Mouse (Mus musculus): Measurements from ENCODE around the gene Txlnb. TPM values are rescaled to one million over a fixed set of nuclear protein-coding genes. Genes with fewer than 3 reads are reported as not detected.

Txlnb gene
- polyA plus RNA-seq, 1 experiment from 2014 or later: 0.37 TPM

- H3K9me3 ChIP-seq: no peaks in the 10 kb centered on the region
- no peak overlapping the region for H3K4me2 ChIP-seq
- ATAC-seq (ENCODE audit: insufficient read depth, low FRiP score, low read depth): no peak
- H3K27me3 ChIP-seq (replicated peaks): no peaks in the 10 kb centered on the region
- H3K27ac ChIP-seq: no peak overlapping the region
- no peak overlapping the region for H3K9ac ChIP-seq
- no peaks in the 10 kb centered on the region for H3K4me1 ChIP-seq
- no peak overlapping the region for H3K4me3 ChIP-seq (replicated peaks)
- 67% methylated on average over 3 of the region's 3 CpGs for WGBS
- no peaks in the 10 kb centered on the region for H3K36me3 ChIP-seq
Measured at GRCm38 (mm10) chr10:17831041-17831440, 35.0 kb downstream of the Txlnb start.

- no peaks in the 10 kb centered on the region for H3K36me3 ChIP-seq
- H3K27ac ChIP-seq: no peak overlapping the region
- no peak overlapping the region for H3K9ac ChIP-seq
- H3K27me3 ChIP-seq (replicated peaks): no peaks in the 10 kb centered on the region
- no peaks in the 10 kb centered on the region for H3K4me1 ChIP-seq
- 78% methylated on average over 6 of the region's 6 CpGs for WGBS
- no peaks in the 10 kb centered on the region for H3K9me3 ChIP-seq
- no peak for ATAC-seq (ENCODE audit: insufficient read depth, low FRiP score, low read depth)
- no peak overlapping the region for H3K4me3 ChIP-seq (replicated peaks)
- no peak overlapping the region for H3K4me2 ChIP-seq
Measured at GRCm38 (mm10) chr10:17835031-17835430, 39.0 kb downstream of the Txlnb start.

DNA sequence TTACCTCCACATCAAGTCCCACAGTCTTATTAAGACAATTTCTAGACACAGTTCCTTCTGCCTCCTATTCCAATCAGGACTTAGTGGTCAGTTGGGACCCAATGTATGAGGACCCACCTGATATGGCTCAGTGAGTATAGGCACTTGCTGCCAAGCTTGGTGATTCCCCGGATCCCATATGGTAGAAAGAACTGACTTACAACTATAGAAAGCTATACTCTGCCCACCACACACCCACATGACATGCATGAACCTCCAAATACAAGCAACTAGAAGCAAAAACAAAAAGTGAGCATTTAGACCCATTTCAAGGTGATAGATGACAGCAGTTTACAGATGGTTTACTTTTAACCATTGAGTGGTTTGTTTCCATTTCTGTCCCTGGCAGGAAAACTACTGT, 40.2 kb downstream of the Txlnb start:
- Histone ChIP-seq H3K27ac (no peak overlapping the region), H3K4me1 (no peaks in the 10 kb centered on the region), H3K4me2 (no peak overlapping the region), H3K9ac (no peak overlapping the region), H3K9me3 (no peaks in the 10 kb centered on the region), H3K27me3 (replicated peaks) (no peaks in the 10 kb centered on the region), H3K4me3 (replicated peaks) (no peak overlapping the region), H3K36me3 (no peaks in the 10 kb centered on the region)
- ATAC-seq (ENCODE audit: insufficient read depth, low FRiP score, low read depth): no peak
- WGBS: 93% methylated on average over 1 of the region's 1 CpGs

GRCm38 (mm10) chr10:17842030-17842429, 46.0 kb downstream of the Txlnb start:
- Histone ChIP-seq H3K4me1 (no peaks in the 10 kb centered on the region), H3K36me3 (no peaks in the 10 kb centered on the region), H3K27ac (no peak overlapping the region), H3K27me3 (replicated peaks) (no peaks in the 10 kb centered on the region), H3K9me3 (no peaks in the 10 kb centered on the region), H3K4me2 (no peak overlapping the region), H3K4me3 (replicated peaks) (no peak overlapping the region), H3K9ac (no peak overlapping the region)
- 83% methylated on average over 3 of the region's 3 CpGs for WGBS
- ATAC-seq (ENCODE audit: insufficient read depth, low FRiP score, low read depth): no peak

- ATAC-seq (ENCODE audit: insufficient read depth, low FRiP score, low read depth): no peak; the same call in 1 of the 2 replicates
- Histone ChIP-seq H3K4me1 (no peaks in the 10 kb centered on the region), H3K9ac (no peak overlapping the region), H3K4me2 (no peak overlapping the region), H3K27me3 (replicated peaks) (no peaks in the 10 kb centered on the region), H3K27ac (no peak overlapping the region), H3K36me3 (no peaks in the 10 kb centered on the region), H3K9me3 (no peaks in the 10 kb centered on the region), H3K4me3 (replicated peaks) (no peak overlapping the region)
- 36% methylated on average over 4 of the region's 4 CpGs for WGBS
Measured at GRCm38 (mm10) chr10:17844781-17845537, 48.9 kb downstream of the Txlnb start.

- Histone ChIP-seq H3K9ac (no peak overlapping the region), H3K36me3 (no peaks in the 10 kb centered on the region), H3K4me3 (replicated peaks) (no peak overlapping the region), H3K4me2 (no peak overlapping the region), H3K4me1 (no peaks in the 10 kb centered on the region), H3K27ac (no peak overlapping the region), H3K27me3 (replicated peaks) (no peaks in the 10 kb centered on the region), H3K9me3 (no peaks in the 10 kb centered on the region)
- 87% methylated on average over 9 of the region's 9 CpGs for WGBS
- no peak for ATAC-seq (ENCODE audit: insufficient read depth, low FRiP score, low read depth)
Measured at GRCm38 (mm10) chr10:17857647-17858261, 61.7 kb downstream of the Txlnb start.

- WGBS: 59% methylated on average over 6 of the region's 6 CpGs
- Histone ChIP-seq H3K27ac (no peak overlapping the region), H3K9me3 (no peaks in the 10 kb centered on the region), H3K4me2 (no peak overlapping the region), H3K27me3 (replicated peaks) (no peaks in the 10 kb centered on the region), H3K9ac (no peak overlapping the region), H3K4me1 (no peaks in the 10 kb centered on the region), H3K36me3 (no peaks in the 10 kb centered on the region), H3K4me3 (replicated peaks) (no peak overlapping the region)
- no peak for ATAC-seq (ENCODE audit: insufficient read depth, low FRiP score, low read depth)
Measured at GRCm38 (mm10) chr10:17860701-17861480, 64.9 kb downstream of the Txlnb start.

DNA sequence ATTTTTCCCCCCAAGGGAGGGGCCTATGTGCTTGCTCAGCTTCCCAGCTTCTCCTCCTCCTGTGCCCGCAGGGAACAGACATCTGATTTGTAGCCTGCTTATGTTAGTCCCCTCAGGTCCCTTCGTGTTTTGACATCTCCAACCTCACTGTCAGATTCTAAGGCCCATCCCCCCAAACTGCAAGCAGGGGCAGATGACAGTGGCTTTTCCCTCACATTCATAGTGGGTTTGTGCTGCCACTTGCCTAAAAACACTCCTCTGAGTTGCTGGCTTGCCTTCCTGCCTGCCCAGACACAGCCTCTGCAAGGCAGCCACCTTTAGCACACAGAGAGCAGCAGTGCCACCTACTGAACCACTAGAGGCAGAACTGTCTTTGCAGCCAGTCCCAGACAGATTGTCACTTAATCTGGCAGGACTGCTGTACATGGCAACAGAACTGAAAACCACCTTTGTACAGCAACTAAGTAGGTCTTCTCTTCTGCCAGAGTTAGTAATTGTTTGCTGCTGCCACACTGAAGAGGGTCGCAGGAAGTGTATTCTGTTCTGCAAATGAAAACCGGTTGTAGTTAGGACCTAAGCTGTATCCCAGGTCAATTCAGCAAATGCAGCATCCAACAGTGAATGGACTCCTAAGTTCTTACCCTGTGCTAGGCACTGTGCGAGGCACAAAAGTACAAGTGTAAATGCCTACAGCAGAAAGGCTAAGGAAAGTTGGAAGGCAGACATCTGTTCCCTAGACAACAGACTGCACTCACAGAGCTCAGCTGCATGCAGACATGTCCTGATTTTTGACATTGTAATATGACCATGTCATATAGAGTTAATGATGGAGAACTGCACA, 74.0 kb downstream of the Txlnb start:
- Histone ChIP-seq H3K27ac (no peak overlapping the region), H3K9me3 (no peaks in the 10 kb centered on the region), H3K4me1 (no peaks in the 10 kb centered on the region), H3K4me3 (replicated peaks) (no peak overlapping the region), H3K9ac (no peak overlapping the region), H3K4me2 (no peak overlapping the region), H3K36me3 (no peaks in the 10 kb centered on the region), H3K27me3 (replicated peaks) (no peaks in the 10 kb centered on the region)
- 36% methylated on average over 5 of the region's 5 CpGs for WGBS
- ATAC-seq (ENCODE audit: insufficient read depth, low FRiP score, low read depth): peak; percentile 66

DNA sequence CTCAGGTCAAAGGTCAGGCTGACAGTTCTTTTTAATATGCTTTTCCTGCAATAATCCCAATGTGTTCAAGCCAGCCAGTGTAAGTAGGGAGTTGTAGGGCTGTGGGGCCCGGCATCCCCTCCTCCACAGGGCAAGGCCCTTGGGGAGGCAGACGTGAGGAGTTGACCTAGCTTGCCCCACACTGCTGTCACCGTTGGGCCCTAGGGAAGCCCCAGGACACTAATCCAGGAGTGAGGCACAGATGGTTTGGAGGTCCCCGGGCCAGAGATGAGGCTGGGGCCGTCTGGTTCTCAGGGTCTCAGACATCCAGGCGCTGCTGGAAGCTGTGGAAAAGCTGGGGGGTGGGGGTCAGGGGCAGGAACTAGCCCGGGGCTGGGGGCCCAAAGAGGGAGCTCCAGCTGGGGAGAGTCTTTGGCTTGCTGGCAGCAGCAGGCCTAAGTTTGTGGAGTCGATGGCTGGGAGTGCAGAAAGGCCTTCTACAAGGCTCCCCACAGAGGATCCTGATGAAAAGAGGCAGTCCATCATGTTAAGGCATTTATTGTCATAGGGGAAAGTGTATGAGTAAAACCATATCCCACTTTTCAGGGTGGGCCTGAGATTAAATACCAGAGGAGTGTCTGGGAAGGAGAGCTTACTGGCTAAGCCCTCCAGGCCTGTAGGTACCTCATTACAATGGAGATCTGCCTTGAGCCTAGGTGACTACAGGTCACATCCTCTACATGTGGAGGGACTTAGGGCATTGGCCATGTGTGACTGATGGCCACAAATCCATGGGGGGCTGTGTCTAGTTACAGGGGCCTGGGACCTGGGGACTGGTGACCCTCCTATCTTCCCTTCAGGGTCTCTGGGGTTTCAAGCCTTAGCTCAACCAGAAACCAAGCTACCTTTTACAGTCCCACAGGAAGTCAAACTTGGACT, 82.2 kb downstream of the Txlnb start:
- H3K27ac ChIP-seq: no peak overlapping the region
- H3K36me3 ChIP-seq: no peaks in the 10 kb centered on the region
- H3K9ac ChIP-seq: no peak overlapping the region
- H3K27me3 ChIP-seq (replicated peaks): no peaks in the 10 kb centered on the region
- no peak for ATAC-seq (ENCODE audit: insufficient read depth, low FRiP score, low read depth)
- H3K9me3 ChIP-seq: no peaks in the 10 kb centered on the region
- no peak overlapping the region for H3K4me2 ChIP-seq
- WGBS: 45% methylated on average over 8 of the region's 8 CpGs
- H3K4me3 ChIP-seq (replicated peaks): no peak overlapping the region
- H3K4me1 ChIP-seq: no peaks in the 10 kb centered on the region

DNA sequence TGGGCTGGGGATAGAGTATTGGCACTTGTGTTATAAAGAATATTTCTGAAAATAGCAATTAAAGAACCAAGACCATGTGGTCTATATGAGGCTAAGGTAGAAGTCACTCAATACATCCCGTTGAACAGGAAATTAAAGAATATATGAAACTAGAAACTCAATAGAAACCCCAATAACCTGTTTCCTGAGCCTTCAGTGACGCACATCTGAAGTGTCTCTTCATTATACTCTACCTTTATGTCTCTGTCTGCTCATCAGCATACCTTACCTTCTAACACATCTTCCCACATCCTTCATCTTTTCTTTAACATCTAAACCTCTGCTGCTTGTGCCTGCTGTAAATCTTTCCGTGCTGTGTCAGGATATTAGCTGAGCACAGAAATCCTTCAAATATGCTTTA, 84.0 kb downstream of the Txlnb start:
- H3K27me3 ChIP-seq (replicated peaks): no peaks in the 10 kb centered on the region
- H3K4me1 ChIP-seq: no peaks in the 10 kb centered on the region
- no peaks in the 10 kb centered on the region for H3K9me3 ChIP-seq
- no peaks in the 10 kb centered on the region for H3K36me3 ChIP-seq
- 88% methylated on average over 3 of the region's 3 CpGs for WGBS
- ATAC-seq (ENCODE audit: insufficient read depth, low FRiP score, low read depth): no peak
- no peak overlapping the region for H3K4me3 ChIP-seq (replicated peaks)
- no peak overlapping the region for H3K4me2 ChIP-seq
- no peak overlapping the region for H3K9ac ChIP-seq
- H3K27ac ChIP-seq: no peak overlapping the region

DNA sequence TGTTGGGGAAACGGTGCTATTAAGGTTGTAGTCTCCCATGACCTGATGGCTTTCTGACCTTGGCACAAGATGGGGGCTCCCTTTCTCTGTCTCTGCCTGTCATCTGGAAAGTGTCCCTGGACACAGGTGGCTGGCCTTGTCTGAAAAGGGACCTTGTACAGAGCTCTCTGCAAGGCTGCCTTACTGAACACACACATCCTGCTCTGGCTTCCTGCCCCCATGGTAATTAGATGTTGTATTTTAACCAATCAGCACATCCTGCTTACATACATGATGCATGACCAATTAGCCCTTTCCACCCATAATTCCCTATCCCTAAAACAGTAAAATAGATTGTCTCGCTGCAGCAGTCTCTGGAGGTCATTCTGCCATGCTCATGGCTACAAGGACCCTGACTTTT, 84.7 kb downstream of the Txlnb start:
- WGBS: 68% methylated on average over 2 of the region's 2 CpGs
- Histone ChIP-seq H3K4me2 (no peak overlapping the region), H3K9me3 (no peaks in the 10 kb centered on the region), H3K36me3 (no peaks in the 10 kb centered on the region), H3K27me3 (replicated peaks) (no peaks in the 10 kb centered on the region), H3K4me1 (no peaks in the 10 kb centered on the region), H3K9ac (no peak overlapping the region), H3K27ac (no peak overlapping the region), H3K4me3 (replicated peaks) (no peak overlapping the region)
- no peak for ATAC-seq (ENCODE audit: insufficient read depth, low FRiP score, low read depth)

Data from stomach, embryonic 15.5 days (tissue).